Mouse (Mus musculus): ENCODE data around the gene Ndufv1. TPM values are rescaled to one million over a fixed set of nuclear protein-coding genes. Genes with fewer than 3 reads are reported as not detected.
"Not testable (repeated sequence)": the region's sequence is repeated elsewhere in the genome, so short reads cannot be mapped to it uniquely, and the experiment has no call there.

Gene Ndufv1
- polyA plus RNA-seq, 1 experiment from 2014 or later = 188 TPM

DNA sequence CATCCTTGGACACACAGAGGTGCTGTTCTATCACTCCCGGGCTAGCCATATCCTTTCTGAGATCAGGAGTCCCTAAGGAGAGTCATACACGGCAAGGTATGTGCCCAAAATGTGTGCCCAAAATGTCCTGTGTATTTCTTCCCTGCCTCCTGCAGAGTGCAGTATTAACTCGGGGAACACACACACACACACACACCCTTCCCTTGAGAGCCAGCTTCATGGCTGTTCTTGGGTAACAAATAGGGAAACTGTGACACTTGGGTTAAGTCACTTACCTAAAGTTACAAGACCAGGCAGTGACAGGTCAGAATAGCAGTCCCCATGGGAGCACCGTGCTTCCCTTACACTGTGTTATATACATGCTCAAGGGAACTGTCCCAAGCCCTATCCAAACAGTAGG is 48.6 kb downstream of the Ndufv1 start:
- 72% methylated on average over 4 of the region's 4 CpGs for WGBS
- H3K4me1 ChIP-seq (replicated peaks; ENCODE audit: control insufficient read depth, insufficient read depth, low read length) = no peaks in the 10 kb centered on the region
- H3K4me3 ChIP-seq (ENCODE audit: low read depth, low read length) = no peak overlapping the region
- no peak overlapping the region for H3K9ac ChIP-seq (ENCODE audit: low read depth, low read length)
- H3K4me2 ChIP-seq (replicated peaks; ENCODE audit: low read depth, low read length) = no peak overlapping the region
- ATAC-seq (ENCODE audit: low FRiP score) (no peak), DNase-seq (ENCODE audit: low spot score) (no peak)
- no peaks in the 10 kb centered on the region for H3K27me3 ChIP-seq (ENCODE audit: control insufficient read depth, insufficient read depth, low read length)
- no peaks in the 10 kb centered on the region for H3K9me3 ChIP-seq (ENCODE audit: control insufficient read depth, low read length)
- H3K36me3 ChIP-seq (ENCODE audit: control insufficient read depth, insufficient read depth, low read length) = no peaks in the 10 kb centered on the region
- no peak overlapping the region for H3K27ac ChIP-seq (ENCODE audit: low read depth, low read length)

DNA sequence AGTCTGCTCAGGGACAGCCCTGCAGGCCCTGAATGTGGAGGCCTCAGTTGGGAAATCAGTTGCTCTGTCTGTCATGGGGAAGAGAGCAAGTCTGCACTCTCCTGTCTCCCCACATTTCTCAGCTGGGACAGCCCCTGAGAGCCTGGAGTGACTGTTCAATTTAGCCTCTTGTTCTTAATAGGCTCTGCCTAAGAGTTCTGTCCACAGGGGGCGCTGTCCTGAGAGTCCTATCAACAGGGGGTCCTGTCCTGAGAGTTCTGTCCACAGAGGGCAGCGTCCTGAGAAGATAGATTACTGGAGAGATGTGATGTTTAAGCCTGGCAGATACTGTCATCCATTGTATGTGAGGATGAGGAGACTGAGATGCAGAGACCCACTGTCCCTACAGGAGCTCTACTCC is 50.1 kb downstream of the Ndufv1 start:
- no peak overlapping the region for H3K9ac ChIP-seq (ENCODE audit: low read depth, low read length)
- no peak overlapping the region for H3K4me2 ChIP-seq (replicated peaks; ENCODE audit: low read depth, low read length)
- H3K4me3 ChIP-seq (ENCODE audit: low read depth, low read length) = no peak overlapping the region
- no peak overlapping the region for H3K27ac ChIP-seq (ENCODE audit: low read depth, low read length)
- no peaks in the 10 kb centered on the region for H3K27me3 ChIP-seq (ENCODE audit: control insufficient read depth, insufficient read depth, low read length)
- no peaks in the 10 kb centered on the region for H3K4me1 ChIP-seq (replicated peaks; ENCODE audit: control insufficient read depth, insufficient read depth, low read length)
- no peak for DNase-seq (ENCODE audit: low spot score)
- no peaks in the 10 kb centered on the region for H3K36me3 ChIP-seq (ENCODE audit: control insufficient read depth, insufficient read depth, low read length)
- ATAC-seq (ENCODE audit: low FRiP score) = no peak
- no peaks in the 10 kb centered on the region for H3K9me3 ChIP-seq (ENCODE audit: control insufficient read depth, low read length)
- 29% methylated on average over 2 of the region's 2 CpGs for WGBS

DNA sequence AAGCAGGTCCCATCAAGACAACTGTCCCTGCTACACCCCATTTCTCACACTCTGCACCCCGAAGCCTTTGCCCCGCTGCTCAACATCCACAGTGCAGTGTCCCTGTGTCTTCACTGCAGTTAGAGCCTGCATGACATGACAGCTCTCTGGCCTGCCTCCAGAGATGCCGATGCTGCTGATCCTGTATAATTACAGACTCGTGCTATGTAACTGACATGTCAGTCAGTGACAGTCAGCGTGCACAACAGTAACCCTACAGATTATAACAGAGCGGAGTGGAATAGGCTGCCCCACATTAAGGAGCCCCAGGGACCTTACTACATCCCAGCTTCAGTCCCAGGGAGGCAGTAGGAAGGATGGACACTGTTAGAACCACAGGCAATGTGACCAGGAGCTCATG is 50.8 kb downstream of the Ndufv1 start:
- WGBS = 89% methylated on average over 6 of the region's 6 CpGs
- H3K9ac ChIP-seq (ENCODE audit: low read depth, low read length); H3K27ac ChIP-seq (ENCODE audit: low read depth, low read length); H3K9me3 ChIP-seq (ENCODE audit: control insufficient read depth, low read length); DNase-seq (ENCODE audit: low spot score); H3K36me3 ChIP-seq (ENCODE audit: control insufficient read depth, insufficient read depth, low read length); H3K4me1 ChIP-seq (replicated peaks; ENCODE audit: control insufficient read depth, insufficient read depth, low read length); H3K4me3 ChIP-seq (ENCODE audit: low read depth, low read length); H3K27me3 ChIP-seq (ENCODE audit: control insufficient read depth, insufficient read depth, low read length); ATAC-seq (ENCODE audit: low FRiP score); H3K4me2 ChIP-seq (replicated peaks; ENCODE audit: low read depth, low read length): not testable (repeated sequence)

DNA sequence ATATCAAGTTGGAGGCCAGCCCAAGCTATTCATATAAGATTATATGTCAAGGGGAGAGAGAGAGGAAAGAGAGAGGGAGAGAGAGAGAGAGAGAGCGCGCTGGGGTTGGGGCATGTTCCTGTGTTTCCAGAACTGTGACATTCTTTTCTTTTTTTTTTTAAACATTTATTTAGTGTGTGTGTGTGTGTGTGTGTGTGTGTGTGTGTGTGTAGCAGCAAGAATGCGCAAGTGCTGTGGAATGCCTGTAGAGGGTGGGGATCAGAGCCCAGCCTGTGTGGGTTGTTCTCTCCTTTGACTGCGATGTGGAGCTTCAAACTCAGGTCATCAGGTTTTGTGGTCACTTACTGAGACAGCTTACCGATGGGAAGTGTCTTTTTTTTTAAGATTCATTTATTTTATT is 52.4 kb downstream of the Ndufv1 start:
- Histone ChIP-seq H3K27me3 (ENCODE audit: control insufficient read depth, insufficient read depth, low read length) (no peaks in the 10 kb centered on the region), H3K36me3 (ENCODE audit: control insufficient read depth, insufficient read depth, low read length) (no peaks in the 10 kb centered on the region)
- 82% methylated on average over 5 of the region's 5 CpGs for WGBS

DNA sequence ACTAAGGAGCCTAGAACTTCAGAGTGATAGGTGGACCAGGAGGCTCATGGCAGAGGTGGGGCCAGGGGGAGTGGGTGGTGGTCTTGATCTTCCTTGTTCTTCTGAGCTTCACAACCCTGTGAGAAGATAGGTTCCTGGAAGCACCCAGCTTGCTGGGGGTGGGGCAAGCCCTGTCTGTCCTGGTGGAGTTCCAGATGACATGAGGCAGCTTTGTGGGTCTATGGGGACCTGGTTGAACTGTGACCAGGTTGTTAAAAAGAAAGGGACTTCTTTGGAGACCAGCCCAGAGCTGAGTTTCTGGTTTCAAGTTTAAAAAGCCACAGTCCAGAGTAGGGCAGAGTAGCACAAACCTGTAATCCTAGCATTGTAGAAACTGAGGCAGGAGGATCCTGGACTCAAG is 53.6 kb downstream of the Ndufv1 start:
- ATAC-seq (ENCODE audit: low FRiP score) = no peak
- Histone ChIP-seq H3K27ac (ENCODE audit: low read depth, low read length) (no peak overlapping the region), H3K4me1 (replicated peaks; ENCODE audit: control insufficient read depth, insufficient read depth, low read length) (no peaks in the 10 kb centered on the region), H3K27me3 (ENCODE audit: control insufficient read depth, insufficient read depth, low read length) (no peaks in the 10 kb centered on the region), H3K4me2 (replicated peaks; ENCODE audit: low read depth, low read length) (no peak overlapping the region), H3K9ac (ENCODE audit: low read depth, low read length) (no peak overlapping the region), H3K9me3 (ENCODE audit: control insufficient read depth, low read length) (no peaks in the 10 kb centered on the region), H3K4me3 (ENCODE audit: low read depth, low read length) (no peak overlapping the region), H3K36me3 (ENCODE audit: control insufficient read depth, insufficient read depth, low read length) (no peaks in the 10 kb centered on the region)
- no peak for DNase-seq (ENCODE audit: low spot score)

More for the DNA sequence above, 52.4 kb downstream of the Ndufv1 start:
- H3K9ac ChIP-seq (ENCODE audit: low read depth, low read length) = no peak overlapping the region
- H3K4me1 ChIP-seq (replicated peaks; ENCODE audit: control insufficient read depth, insufficient read depth, low read length) = no peaks in the 10 kb centered on the region
- ATAC-seq (ENCODE audit: low FRiP score) = no peak
- H3K27ac ChIP-seq (ENCODE audit: low read depth, low read length) = no peak overlapping the region
- no peak overlapping the region for H3K4me2 ChIP-seq (replicated peaks; ENCODE audit: low read depth, low read length)
- no peaks in the 10 kb centered on the region for H3K9me3 ChIP-seq (ENCODE audit: control insufficient read depth, low read length)
- H3K4me3 ChIP-seq (ENCODE audit: low read depth, low read length) = no peak overlapping the region
- DNase-seq (ENCODE audit: low spot score) = no peak

DNA sequence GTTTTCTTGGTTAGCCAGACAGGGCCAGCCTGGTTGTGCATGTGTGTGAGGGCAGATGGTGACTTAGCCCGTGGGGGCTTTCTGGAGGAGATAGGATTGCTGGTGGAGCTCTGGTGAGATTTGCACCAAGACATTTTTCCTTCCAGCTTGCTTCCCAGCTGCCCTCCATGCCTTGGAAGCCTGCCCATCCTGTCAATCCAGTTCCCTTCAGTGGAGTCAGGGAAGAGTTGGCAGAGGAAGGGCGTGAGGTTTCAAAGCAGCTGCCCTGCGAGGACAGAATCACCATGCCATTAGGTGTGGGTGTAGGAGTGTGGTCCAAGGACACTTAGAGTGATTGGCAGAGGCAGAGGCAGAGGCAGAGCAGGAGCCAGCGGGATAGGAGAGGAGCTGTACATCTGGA is 54.1 kb downstream of the Ndufv1 start, which contains the start of gene Aldh3b3:
TSS of gene Aldh3b3 (plus strand) at position 176 of the 400 bp plus-strand sequence.
- no peak within 1 kb of the TSS for H3K4me3 ChIP-seq (ENCODE audit: low read depth, low read length)
- no peaks in the 10 kb centered on the region for H3K36me3 ChIP-seq (ENCODE audit: control insufficient read depth, insufficient read depth, low read length)
- no peak for DNase-seq (ENCODE audit: low spot score)
- no peak within 1 kb of the TSS for H3K4me2 ChIP-seq (replicated peaks; ENCODE audit: low read depth, low read length)
- no peak within 1 kb of the TSS for H3K27ac ChIP-seq (ENCODE audit: low read depth, low read length)
- H3K9ac ChIP-seq (ENCODE audit: low read depth, low read length) = no peak within 1 kb of the TSS
- no peak for ATAC-seq (ENCODE audit: low FRiP score)
- H3K4me1 ChIP-seq (replicated peaks; ENCODE audit: control insufficient read depth, insufficient read depth, low read length) = no peaks in the 10 kb centered on the region
- WGBS = 78% methylated on average over 4 of the region's 4 CpGs
- no peaks in the 10 kb centered on the region for H3K9me3 ChIP-seq (ENCODE audit: control insufficient read depth, low read length)
- no peaks in the 10 kb centered on the region for H3K27me3 ChIP-seq (ENCODE audit: control insufficient read depth, insufficient read depth, low read length)

Other genes with a start within 250 kb of the Ndufv1 start
- 43.9 and 52.7 TPM in 2 replicates for gene Kmt5b, start 245.4 kb downstream of the Ndufv1 start, polyA plus RNA-seq (2014; fragmentation: Nextera tagmentation; extraction: Ambion mirVana)
- 50.3 and 63.7 TPM in 2 replicates for gene Chka, start 161.0 kb downstream of the Ndufv1 start, polyA plus RNA-seq (2014; fragmentation: Nextera tagmentation; extraction: Ambion mirVana)
- 10.7 and 11.6 TPM in 2 replicates for gene Tcirg1, start 105.7 kb downstream of the Ndufv1 start, polyA plus RNA-seq (2014; fragmentation: Nextera tagmentation; extraction: Ambion mirVana)
- 240 and 258 TPM in 2 replicates for gene Ndufs8, start 100.0 kb downstream of the Ndufv1 start, polyA plus RNA-seq (2014; fragmentation: Nextera tagmentation; extraction: Ambion mirVana)
- gene Aldh3b1, start 83.0 kb downstream of the Ndufv1 start, polyA plus RNA-seq (2014; fragmentation: Nextera tagmentation; extraction: Ambion mirVana) = 0.59 and 1.4 TPM in 2 replicates
- gene Unc93b1, start 77.6 kb downstream of the Ndufv1 start, polyA plus RNA-seq (2014; fragmentation: Nextera tagmentation; extraction: Ambion mirVana) = 5.1 and 6.4 TPM in 2 replicates
- gene Aldh3b3, start 54.2 kb downstream of the Ndufv1 start, polyA plus RNA-seq (2014; fragmentation: Nextera tagmentation; extraction: Ambion mirVana) = not detected in 2 replicates
- 1.5 and 2.3 TPM in 2 replicates for gene Aldh3b2, start 40.5 kb downstream of the Ndufv1 start, polyA plus RNA-seq (2014; fragmentation: Nextera tagmentation; extraction: Ambion mirVana)
- gene Acy3, start 26.2 kb downstream of the Ndufv1 start, polyA plus RNA-seq (2014; fragmentation: Nextera tagmentation; extraction: Ambion mirVana) = 2.5 and 2.8 TPM in 2 replicates
- gene Tbx10, start 20.1 kb downstream of the Ndufv1 start, polyA plus RNA-seq (2014; fragmentation: Nextera tagmentation; extraction: Ambion mirVana) = 0.70 and 2.3 TPM in 2 replicates
- 14.6 and 19.5 TPM in 2 replicates for gene Nudt8, start 12.2 kb downstream of the Ndufv1 start, polyA plus RNA-seq (2014; fragmentation: Nextera tagmentation; extraction: Ambion mirVana)
- 1.5 and 1.6 TPM in 2 replicates for gene Gm49405, start 12.2 kb downstream of the Ndufv1 start, polyA plus RNA-seq (2014; fragmentation: Nextera tagmentation; extraction: Ambion mirVana)
- gene Doc2g, start 9.5 kb downstream of the Ndufv1 start, polyA plus RNA-seq (2014; fragmentation: Nextera tagmentation; extraction: Ambion mirVana) = 1.5 and 1.9 TPM in 2 replicates
- 343 and 348 TPM in 2 replicates for gene Gstp1, start 25.2 kb upstream of the Ndufv1 start, polyA plus RNA-seq (2014; fragmentation: Nextera tagmentation; extraction: Ambion mirVana)
- gene Gstp2, start 33.2 kb upstream of the Ndufv1 start, polyA plus RNA-seq (2014; fragmentation: Nextera tagmentation; extraction: Ambion mirVana) = 1.1 and 2.9 TPM in 2 replicates
- not detected in 2 replicates for gene Gstp3, start 46.8 kb upstream of the Ndufv1 start, polyA plus RNA-seq (2014; fragmentation: Nextera tagmentation; extraction: Ambion mirVana)
- not detected in 2 replicates for gene Cabp2, start 68.8 kb upstream of the Ndufv1 start, polyA plus RNA-seq (2014; fragmentation: Nextera tagmentation; extraction: Ambion mirVana)
- gene Cdk2ap2, start 84.4 kb upstream of the Ndufv1 start, polyA plus RNA-seq (2014; fragmentation: Nextera tagmentation; extraction: Ambion mirVana) = 74.4 and 84.3 TPM in 2 replicates
- 12.2 and 15.4 TPM in 2 replicates for gene Pitpnm1, start 87.2 kb upstream of the Ndufv1 start, polyA plus RNA-seq (2014; fragmentation: Nextera tagmentation; extraction: Ambion mirVana)
- gene Aip, start 113.1 kb upstream of the Ndufv1 start, polyA plus RNA-seq (2014; fragmentation: Nextera tagmentation; extraction: Ambion mirVana) = 65.7 and 67.4 TPM in 2 replicates
- not detected in 2 replicates for gene Gpr152, start 127.0 kb upstream of the Ndufv1 start, polyA plus RNA-seq (2014; fragmentation: Nextera tagmentation; extraction: Ambion mirVana)
- not detected in 2 replicates for gene Cabp4, start 131.2 kb upstream of the Ndufv1 start, polyA plus RNA-seq (2014; fragmentation: Nextera tagmentation; extraction: Ambion mirVana)
- gene Coro1b, start 135.8 kb upstream of the Ndufv1 start, polyA plus RNA-seq (2014; fragmentation: Nextera tagmentation; extraction: Ambion mirVana) = 119 and 123 TPM in 2 replicates
- 1.0 and 1.1 TPM in 2 replicates for gene Ptprcap, start 140.8 kb upstream of the Ndufv1 start, polyA plus RNA-seq (2014; fragmentation: Nextera tagmentation; extraction: Ambion mirVana)
- gene Rps6kb2, start 150.5 kb upstream of the Ndufv1 start, polyA plus RNA-seq (2014; fragmentation: Nextera tagmentation; extraction: Ambion mirVana) = 42.2 and 45.7 TPM in 2 replicates
- 2.8 and 3.3 TPM in 2 replicates for gene Carns1, start 162.7 kb upstream of the Ndufv1 start, polyA plus RNA-seq (2014; fragmentation: Nextera tagmentation; extraction: Ambion mirVana)
- 0.79 and 0.96 TPM in 2 replicates for gene Tbc1d10c, start 178.5 kb upstream of the Ndufv1 start, polyA plus RNA-seq (2014; fragmentation: Nextera tagmentation; extraction: Ambion mirVana)
- 868 and 927 TPM in 2 replicates for gene Ppp1ca, start 179.3 kb upstream of the Ndufv1 start, polyA plus RNA-seq (2014; fragmentation: Nextera tagmentation; extraction: Ambion mirVana)
- gene Rad9a, start 188.9 kb upstream of the Ndufv1 start, polyA plus RNA-seq (2014; fragmentation: Nextera tagmentation; extraction: Ambion mirVana) = 41.6 and 42.1 TPM in 2 replicates
- gene Clcf1, start 201.4 kb upstream of the Ndufv1 start, polyA plus RNA-seq (2014; fragmentation: Nextera tagmentation; extraction: Ambion mirVana) = 0.82 and 0.90 TPM in 2 replicates
- not detected in 2 replicates for gene AC109138.7, start 201.6 kb upstream of the Ndufv1 start, polyA plus RNA-seq (2014; fragmentation: Nextera tagmentation; extraction: Ambion mirVana)
- 11.0 and 17.9 TPM in 2 replicates for gene Pold4, start 219.1 kb upstream of the Ndufv1 start, polyA plus RNA-seq (2014; fragmentation: Nextera tagmentation; extraction: Ambion mirVana)

Data from hindbrain, embryonic 11.5 days (tissue).